ENCODE assay signal across 15 mouse cellular contexts in the genomic region with DNA sequence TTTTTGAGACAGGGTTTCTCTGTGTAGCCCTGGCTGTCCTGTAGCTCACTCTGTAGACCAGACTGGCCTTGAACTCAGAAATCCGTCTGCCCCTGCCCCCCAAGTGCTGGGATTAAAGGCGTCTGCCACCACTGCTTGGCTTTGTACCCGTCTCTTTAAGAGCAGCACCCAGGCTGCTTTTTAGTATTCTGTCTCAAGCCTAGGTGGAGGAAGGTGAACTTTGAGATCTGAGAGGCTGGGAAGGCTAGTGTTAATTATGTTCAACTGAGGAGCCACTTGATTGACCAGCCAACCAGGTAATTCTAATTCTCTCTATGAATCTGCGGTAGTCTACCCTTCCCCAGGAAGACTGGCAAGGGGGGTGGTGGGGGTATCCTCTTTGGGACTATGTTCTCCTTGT. TPM values are rescaled to one million over a fixed set of nuclear protein-coding genes. Genes with fewer than 3 reads are reported as not detected.
"Had no signal": no experiment of that assay in that cellular context is flagged by ENCODE, and none has a peak within 500 bp of the region (broad histone marks: within the 10 kb centered on the region; RNA-seq: fewer than 3 reads in every experiment).

No protein-coding gene starts in this region.

- DNase-seq: liver; liver, embryonic 13.5 days; liver, postnatal 0 days; lung, postnatal 14 days; midbrain, embryonic 14.5 days; spleen, adult 18-20 months; thymus, adult 2 months; thymus, postnatal 25 days had no signal

- H3K36me3 ChIP-seq: hindbrain, embryonic 15.5 days; limb, embryonic 12.5 days; liver, embryonic 13.5 days; lung, embryonic 15.5 days; neural tube, embryonic 15.5 days had no signal

- H3K4me2 ChIP-seq: hindbrain, embryonic 15.5 days; limb, embryonic 12.5 days; liver, embryonic 13.5 days; lung, embryonic 15.5 days; neural tube, embryonic 15.5 days had no signal

- H3K27ac ChIP-seq: hindbrain, embryonic 15.5 days; layer of hippocampus, adult 2 months; limb, embryonic 12.5 days; liver, embryonic 13.5 days; lung, embryonic 15.5 days; macrophage; neural tube, embryonic 15.5 days had no signal

- ATAC-seq: liver, postnatal 0 days had no signal

- H3K9ac ChIP-seq: hindbrain, embryonic 15.5 days; limb, embryonic 12.5 days; liver, embryonic 13.5 days; liver, postnatal 0 days; lung, embryonic 15.5 days; neural tube, embryonic 15.5 days had no signal

- H3K9me3 ChIP-seq: hindbrain, embryonic 15.5 days; limb, embryonic 12.5 days; liver, embryonic 13.5 days; lung, embryonic 15.5 days; neural tube, embryonic 15.5 days had no signal

- H3K4me3 ChIP-seq: hindbrain, embryonic 15.5 days; layer of hippocampus, adult 2 months; limb, embryonic 12.5 days; liver, embryonic 13.5 days; lung, embryonic 15.5 days; neural tube, embryonic 15.5 days had no signal

- H3K27me3 ChIP-seq: hindbrain, embryonic 15.5 days; limb, embryonic 12.5 days; liver, embryonic 13.5 days; lung, embryonic 15.5 days; neural tube, embryonic 15.5 days had no signal

RNA-seq across cellular contexts. Expression of a gene that starts 45.0 kb away (rescaled TPM):
- polyA plus RNA-seq: liver, postnatal 0 days; macrophage; myocyte had no signal
